Mouse (Mus musculus) stomach, embryonic 14.5 days (tissue): ENCODE data around the gene Itpr1. TPM values are rescaled to one million over a fixed set of nuclear protein-coding genes. Genes with fewer than 3 reads are reported as not detected.

Experiments used
- ATAC-seq: fragments of 200-750 bp; cut with Nextera tagmentation; 2 replicates; pipeline ENCODE4 v1.8.0; 2017; ENCODE audit warnings: low read depth, moderate TSS enrichment; ENCODE audit not compliant: insufficient number of reproducible peaks, insufficient read depth, low FRiP score
- H3K27ac ChIP-seq: fragments of 300-500 bp; sonication (generic); 2 replicates; pipeline ENCODE4 v1.5.1; 2014; ENCODE audit warnings: mild to moderate bottlenecking, low read length, moderate library complexity, mixed read lengths
- H3K27me3 ChIP-seq: fragments of 300-500 bp; sonication (generic); 2 replicates; pipeline ENCODE4 v1.6.1; 2014; ENCODE audit warnings: low read length, control low read depth, mixed read lengths; ENCODE audit not compliant: control insufficient read depth, insufficient read depth
- H3K36me3 ChIP-seq: fragments of 300-500 bp; sonication (generic); 2 replicates; pipeline ENCODE4 v1.6.1; 2014; ENCODE audit warnings: mild to moderate bottlenecking, control low read depth, low read length, moderate library complexity, mixed read lengths; ENCODE audit not compliant: control insufficient read depth, insufficient read depth
- H3K4me1 ChIP-seq: fragments of 300-500 bp; sonication (generic); 2 replicates; pipeline ENCODE4 v1.6.1; 2014; ENCODE audit warnings: low read length, control low read depth, mixed read lengths; ENCODE audit not compliant: control insufficient read depth, insufficient read depth
- H3K4me2 ChIP-seq: fragments of 300-500 bp; sonication (generic); replicated peaks from 2 replicates; pipeline ENCODE4 v1.6.1; 2014; ENCODE audit warnings: low read depth, low read length, control low read depth
- H3K4me3 ChIP-seq: fragments of 300-500 bp; sonication (generic); 2 replicates; pipeline ENCODE4 v1.5.1; 2014; ENCODE audit warnings: low read depth, low read length, control low read depth
- H3K9ac ChIP-seq: fragments of 300-500 bp; sonication (generic); replicated peaks from 2 replicates; pipeline ENCODE4 v1.6.1; 2014; ENCODE audit warnings: low read depth, mild to moderate bottlenecking, control low read depth, low read length, moderate library complexity, mixed read lengths
- H3K9me3 ChIP-seq: fragments of 300-500 bp; sonication (generic); 2 replicates; pipeline ENCODE4 v1.6.1; 2016; ENCODE audit warnings: low read depth, low read length, control low read depth; ENCODE audit not compliant: control insufficient read depth
- WGBS: fragments of 180-500 bp; shearing (Covaris S2); extraction: QIAGEN DNeasy Blood & Tissue Kit; methylation state at CpG from one replicate; pipeline ENCODE4 v1.1.7; 2014; 5-methylcytosine and 5-hydroxymethylcytosine counted together
- microRNA-seq: library from miRNA; unstranded; fragments of <30 nt; microRNA quantifications from one replicate; pipeline ENCODE4, GENCODE M21; 2016
- polyA plus RNA-seq: library from polyadenylated mRNA; unstranded; fragments of >200 nt; fragmentation: Nextera tagmentation; extraction: Ambion mirVana; gene quantifications from 2 replicates; pipeline ENCODE4 v1.2.1, GENCODE M21; 2014

Itpr1 gene
- polyA plus RNA-seq, 1 experiment from 2014 or later = 13.5 TPM

GRCm38 (mm10) chr6:108594171-108594841, 381.4 kb downstream of the Itpr1 start:
- Histone ChIP-seq H3K4me2 (no peak overlapping the region), H3K9ac (no peak overlapping the region), H3K9me3 (no peaks in the 10 kb centered on the region), H3K27me3 (no peaks in the 10 kb centered on the region), H3K27ac (no peak overlapping the region), H3K4me1 (no peaks in the 10 kb centered on the region), H3K4me3 (no peak overlapping the region), H3K36me3 (no peaks in the 10 kb centered on the region)
- 75% methylated on average over 5 of the region's 5 CpGs for WGBS
- no peak for ATAC-seq

- no peaks in the 10 kb centered on the region for H3K36me3 ChIP-seq
- H3K4me1 ChIP-seq = no peaks in the 10 kb centered on the region
- WGBS = 87% methylated on average over 4 of the region's 4 CpGs
- no peaks in the 10 kb centered on the region for H3K27me3 ChIP-seq
- no peak overlapping the region for H3K4me2 ChIP-seq
- H3K9ac ChIP-seq = no peak overlapping the region
- H3K4me3 ChIP-seq = no peak overlapping the region
- ATAC-seq = no peak
- H3K27ac ChIP-seq = no peak overlapping the region
- H3K9me3 ChIP-seq = no peaks in the 10 kb centered on the region
Measured at GRCm38 (mm10) chr6:108598691-108599090, 385.8 kb downstream of the Itpr1 start.

DNA sequence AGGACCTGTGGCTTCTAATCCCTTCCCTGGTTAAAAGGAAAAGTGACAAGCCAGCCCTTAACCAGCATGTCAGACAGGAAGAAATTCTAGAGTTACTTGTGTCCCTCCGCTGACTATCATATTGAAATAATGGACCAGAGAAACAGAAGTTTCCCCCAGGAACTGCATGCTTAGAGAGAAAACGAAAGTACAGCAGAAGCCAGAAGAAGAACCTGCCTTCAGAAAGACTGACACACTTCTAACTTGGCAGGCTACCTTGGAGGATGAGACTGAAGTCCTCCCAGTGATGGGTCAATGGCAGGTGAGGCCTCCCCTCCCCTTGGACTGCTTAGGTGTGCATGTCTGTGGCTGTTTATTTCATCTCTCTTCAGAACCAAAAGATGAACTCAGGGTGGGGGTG, 386.4 kb downstream of the Itpr1 start:
- no peak overlapping the region for H3K27ac ChIP-seq
- no peaks in the 10 kb centered on the region for H3K4me1 ChIP-seq
- H3K27me3 ChIP-seq = no peaks in the 10 kb centered on the region
- no peaks in the 10 kb centered on the region for H3K36me3 ChIP-seq
- no peak overlapping the region for H3K4me3 ChIP-seq
- no peaks in the 10 kb centered on the region for H3K9me3 ChIP-seq
- WGBS = 76% methylated on average over 2 of the region's 2 CpGs
- H3K9ac ChIP-seq = no peak overlapping the region
- H3K4me2 ChIP-seq = no peak overlapping the region
- no peak for ATAC-seq

Small RNA genes within 50 kb of the gene (microRNA-seq; reads per million reads assigned to microRNA genes)
- gene Mir7661 = not detected

Other genes starting within 250 kb of the Itpr1 start
- gene Setmar, start 148.1 kb upstream of the Itpr1 start, polyA plus RNA-seq = 8.3 and 8.5 TPM in 2 replicates
- gene Sumf1, start 27.5 kb upstream of the Itpr1 start, polyA plus RNA-seq = 23.6 and 23.9 TPM in 2 replicates